Mouse (Mus musculus) ES-Bruce4 (cell line): ENCODE data around the gene Sri. TPM values are rescaled to one million over a fixed set of nuclear protein-coding genes. Genes with fewer than 3 reads are reported as not detected.

ENCODE experiments used
- H3K27ac ChIP-seq: 2 replicates; pipeline ENCODE4 v1.5.1; 2012; ENCODE audit warnings: low read length, inconsistent platforms; ENCODE audit not compliant: insufficient read depth
- H3K27me3 ChIP-seq: 2 replicates; pipeline ENCODE4 v1.6.1; 2012; ENCODE audit warnings: mild to moderate bottlenecking, low read length, inconsistent platforms; ENCODE audit not compliant: control insufficient read depth, poor library complexity, insufficient read depth, severe bottlenecking
- H3K36me3 ChIP-seq: 2 replicates; pipeline ENCODE4 v1.6.1; 2012; ENCODE audit warnings: inconsistent platforms, mild to moderate bottlenecking, low read length, moderate library complexity; ENCODE audit not compliant: control insufficient read depth, poor library complexity, insufficient read depth, severe bottlenecking
- H3K4me1 ChIP-seq: one replicate; pipeline ENCODE4 v1.8.1; 2011; ENCODE audit warnings: low read length; ENCODE audit not compliant: control insufficient read depth, insufficient read depth
- H3K4me3 ChIP-seq: 2 replicates; pipeline ENCODE4 v1.5.1; 2011; ENCODE audit warnings: low read depth, mild to moderate bottlenecking, low read length
- H3K9ac ChIP-seq: 2 replicates; pipeline ENCODE4 v1.6.1; 2012; ENCODE audit warnings: low read depth, mild to moderate bottlenecking, inconsistent platforms; ENCODE audit not compliant: poor library complexity, severe bottlenecking
- H3K9me3 ChIP-seq: replicated peaks from 2 replicates; pipeline ENCODE4 v1.6.1; 2012; ENCODE audit warnings: mild to moderate bottlenecking, low read length, inconsistent platforms; ENCODE audit not compliant: control insufficient read depth, poor library complexity, insufficient read depth, severe bottlenecking
- CTCF ChIP-seq: IDR thresholded peaks from one replicate; pipeline ENCODE4 v1.8.1; 2011; ENCODE audit warnings: low read depth, low read length
- EP300 ChIP-seq: IDR thresholded peaks from 2 replicates; pipeline ENCODE4 v1.6.1; 2011; ENCODE audit warnings: low read depth, low read length; ENCODE audit not compliant: insufficient read depth
- POLR2A ChIP-seq: IDR thresholded peaks from one replicate; pipeline ENCODE4 v1.8.1; 2011; ENCODE audit warnings: low read length; ENCODE audit not compliant: insufficient read depth
- polyA plus RNA-seq: library from polyadenylated mRNA; stranded (reverse); fragments of >200 nt; gene quantifications from 2 replicates; pipeline ENCODE4 v1.2.4, GENCODE M21; 2011; ENCODE audit warnings: low read depth; ENCODE audit not compliant: missing spikeins, insufficient read depth, insufficient read length

The Sri gene
- polyA plus RNA-seq, 1 experiment = 37.0 TPM

GRCm38 (mm10) chr5:8088147-8088546 lies 42.3 kb downstream of the Sri start:
- TF ChIP-seq CTCF (no peak), POLR2A (no peak), EP300 (no peak)
- Histone ChIP-seq H3K9me3 (no peaks in the 10 kb centered on the region), H3K27me3 (no peaks in the 10 kb centered on the region), H3K4me3 (no peak overlapping the region), H3K36me3 (no peaks in the 10 kb centered on the region), H3K4me1 (no peaks in the 10 kb centered on the region), H3K27ac (no peak overlapping the region), H3K9ac (no peak overlapping the region)

- no peak for TF ChIP-seq EP300
- TF ChIP-seq POLR2A = no peak
- TF ChIP-seq CTCF = no peak
These were observed 49.0 kb downstream of the Sri start for GRCm38 (mm10) chr5:8094921-8095320.

GRCm38 (mm10) chr5:8095689-8096088 lies 49.8 kb downstream of the Sri start:
- no peaks in the 10 kb centered on the region for H3K9me3 ChIP-seq
- no peaks in the 10 kb centered on the region for H3K4me1 ChIP-seq
- H3K36me3 ChIP-seq = no peaks in the 10 kb centered on the region
- no peak for TF ChIP-seq POLR2A
- no peak overlapping the region for H3K4me3 ChIP-seq
- H3K27me3 ChIP-seq = no peaks in the 10 kb centered on the region
- no peak overlapping the region for H3K9ac ChIP-seq
- no peak overlapping the region for H3K27ac ChIP-seq

More at GRCm38 (mm10) chr5:8094921-8095320, 49.0 kb downstream of the Sri start:
- no peak overlapping the region for H3K9ac ChIP-seq
- no peaks in the 10 kb centered on the region for H3K27me3 ChIP-seq
- no peak overlapping the region for H3K4me3 ChIP-seq
- no peaks in the 10 kb centered on the region for H3K4me1 ChIP-seq
- no peak overlapping the region for H3K27ac ChIP-seq
- H3K36me3 ChIP-seq = no peaks in the 10 kb centered on the region
- no peaks in the 10 kb centered on the region for H3K9me3 ChIP-seq

GRCm38 (mm10) chr5:8111691-8112090 lies 65.8 kb downstream of the Sri start:
- no peak for TF ChIP-seq CTCF
- TF ChIP-seq EP300 = no peak
- no peak for TF ChIP-seq POLR2A
- H3K9me3 ChIP-seq = no peaks in the 10 kb centered on the region
- H3K9ac ChIP-seq = no peak overlapping the region
- H3K27ac ChIP-seq = no peak overlapping the region
- no peak overlapping the region for H3K4me3 ChIP-seq
- no peaks in the 10 kb centered on the region for H3K4me1 ChIP-seq
- no peaks in the 10 kb centered on the region for H3K27me3 ChIP-seq
- H3K36me3 ChIP-seq = no peaks in the 10 kb centered on the region

GRCm38 (mm10) chr5:8112246-8112645 lies 66.4 kb downstream of the Sri start:
- H3K9me3 ChIP-seq = no peaks in the 10 kb centered on the region
- no peak for TF ChIP-seq CTCF
- no peak for TF ChIP-seq EP300
- TF ChIP-seq POLR2A = no peak

GRCm38 (mm10) chr5:8116561-8117168 lies 70.8 kb downstream of the Sri start:
- no peak for TF ChIP-seq CTCF
- no peak for TF ChIP-seq EP300
- TF ChIP-seq POLR2A = no peak
- H3K27ac ChIP-seq = no peak overlapping the region
- no peaks in the 10 kb centered on the region for H3K36me3 ChIP-seq
- no peaks in the 10 kb centered on the region for H3K9me3 ChIP-seq
- H3K27me3 ChIP-seq = no peaks in the 10 kb centered on the region
- no peak overlapping the region for H3K4me3 ChIP-seq
- H3K4me1 ChIP-seq = no peaks in the 10 kb centered on the region
- H3K9ac ChIP-seq = no peak overlapping the region

More at GRCm38 (mm10) chr5:8112246-8112645, 66.4 kb downstream of the Sri start:
- Histone ChIP-seq H3K9ac (no peak overlapping the region), H3K4me1 (no peaks in the 10 kb centered on the region), H3K27ac (no peak overlapping the region), H3K27me3 (no peaks in the 10 kb centered on the region), H3K4me3 (no peak overlapping the region), H3K36me3 (no peaks in the 10 kb centered on the region)

Other genes starting within 250 kb of the Sri start
- gene Steap4, start 85.6 kb upstream of the Sri start, polyA plus RNA-seq = not detected in 2 replicates